Mouse (Mus musculus) kidney, postnatal 25 days (tissue): ENCODE results near the gene Prkce.
A peak's percentile ranks its signal among the peaks of the same experiment; 100 is the strongest.

Experiments
- DNase-seq, 2 experiments: peaks; one replicate each; pipeline ENCODE4 v3.0.0; 2021; ENCODE audit warnings: mixed read lengths in 2 of 2

The Prkce gene

GRCm38 (mm10) chr17:86167320-86168230 is at the start of gene Prkce:
TSS of gene Prkce (plus strand) at chr17:86167785.
- peak; percentile 93 for DNase-seq

- DNase-seq, result no peak
These were observed 44.4 kb upstream of the Prkce start for GRCm38 (mm10) chr17:86123146-86123545.

DNA sequence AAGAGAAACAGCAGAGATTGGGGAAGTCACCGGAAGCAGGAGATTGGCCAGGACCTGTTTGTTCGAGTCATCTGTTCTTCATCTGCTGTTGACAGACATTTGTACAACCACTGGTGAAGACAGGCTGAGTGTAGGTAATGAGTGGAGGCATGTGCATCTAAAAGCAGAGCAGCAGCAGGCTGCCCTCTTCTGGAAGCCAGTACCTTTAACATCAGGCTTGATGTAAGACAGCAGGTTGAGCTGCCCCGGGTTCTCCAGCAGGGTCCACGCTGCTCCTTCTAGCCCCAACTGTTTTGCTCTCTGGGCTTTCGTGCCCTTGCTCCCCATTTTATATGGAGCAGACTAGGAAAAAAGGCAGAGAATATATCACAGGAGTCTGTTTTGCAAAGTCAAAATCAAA is 41.7 kb upstream of the Prkce start:
- no peak for DNase-seq

- no peak for DNase-seq
These were observed 39.4 kb upstream of the Prkce start for GRCm38 (mm10) chr17:86128198-86128597.

- peak; percentile 35 to 47 for DNase-seq
These were observed 35.1 kb upstream of the Prkce start for GRCm38 (mm10) chr17:86132534-86132933.

DNA sequence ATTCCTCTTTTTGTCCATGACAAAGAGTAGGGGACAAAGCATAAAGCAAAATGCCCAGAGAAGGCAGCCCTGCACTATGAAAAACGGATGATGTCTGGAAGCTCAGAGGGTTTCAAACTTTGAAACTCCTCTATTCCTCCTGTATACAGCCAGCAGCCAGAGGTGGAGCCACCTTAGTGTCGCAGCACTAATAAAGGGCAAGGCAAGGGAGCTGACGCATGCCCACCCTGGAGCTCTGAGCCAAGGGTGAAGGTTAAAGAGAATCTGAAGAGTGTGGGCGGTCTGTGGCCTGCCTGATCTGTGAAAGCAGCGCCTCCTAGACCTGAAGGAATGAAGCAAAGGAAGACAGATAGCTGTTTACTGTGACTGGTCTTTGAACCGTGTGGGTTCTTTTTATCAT is 33.1 kb upstream of the Prkce start:
- no peak for DNase-seq

DNA sequence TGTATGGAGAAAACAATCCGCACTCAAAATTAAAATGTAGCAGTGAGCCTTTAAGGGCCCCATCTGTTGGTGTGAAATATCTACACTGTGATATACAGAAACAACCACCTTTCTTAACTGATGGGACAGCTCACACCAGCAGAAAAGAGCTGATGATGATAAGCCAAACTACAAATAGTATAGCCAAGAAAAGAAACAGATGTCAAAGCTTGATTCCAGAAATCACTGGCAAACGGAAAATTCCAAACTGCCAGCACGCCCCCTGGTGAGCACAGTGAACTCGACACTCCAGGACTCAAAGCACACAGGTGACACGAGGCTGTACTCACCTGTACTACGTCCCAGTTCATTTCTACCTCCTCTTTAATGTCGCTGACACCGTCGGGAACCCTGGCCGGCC is 31.8 kb upstream of the Prkce start:
- no peak for DNase-seq

DNA sequence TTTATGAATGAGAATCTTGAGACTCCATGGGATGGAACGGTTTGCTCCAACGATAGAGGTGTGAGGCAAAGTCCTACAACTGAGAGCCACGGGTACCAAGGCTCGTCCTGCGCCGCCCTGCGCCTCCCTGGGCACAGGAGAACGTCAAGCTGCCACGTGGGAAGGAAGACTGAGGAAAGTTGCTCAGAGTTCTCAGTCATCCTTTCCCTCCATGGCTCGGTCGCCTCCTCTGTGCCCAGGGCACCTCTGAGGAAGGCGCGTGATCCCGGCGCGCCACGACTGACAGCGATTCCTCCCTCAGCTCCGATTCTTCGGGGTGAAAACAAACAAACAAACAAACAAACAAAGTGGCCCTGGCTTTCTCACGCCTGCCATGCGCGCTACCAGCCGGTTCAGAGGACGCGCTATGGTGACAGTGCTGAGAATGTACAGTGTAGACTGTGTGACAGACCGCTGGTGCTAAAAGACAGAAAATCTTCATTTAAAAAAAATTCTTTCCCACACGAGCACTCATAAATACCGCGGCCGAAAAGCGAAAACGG is 23.0 kb upstream of the Prkce start:
- peak; percentile 13 to 58 for DNase-seq

DNA sequence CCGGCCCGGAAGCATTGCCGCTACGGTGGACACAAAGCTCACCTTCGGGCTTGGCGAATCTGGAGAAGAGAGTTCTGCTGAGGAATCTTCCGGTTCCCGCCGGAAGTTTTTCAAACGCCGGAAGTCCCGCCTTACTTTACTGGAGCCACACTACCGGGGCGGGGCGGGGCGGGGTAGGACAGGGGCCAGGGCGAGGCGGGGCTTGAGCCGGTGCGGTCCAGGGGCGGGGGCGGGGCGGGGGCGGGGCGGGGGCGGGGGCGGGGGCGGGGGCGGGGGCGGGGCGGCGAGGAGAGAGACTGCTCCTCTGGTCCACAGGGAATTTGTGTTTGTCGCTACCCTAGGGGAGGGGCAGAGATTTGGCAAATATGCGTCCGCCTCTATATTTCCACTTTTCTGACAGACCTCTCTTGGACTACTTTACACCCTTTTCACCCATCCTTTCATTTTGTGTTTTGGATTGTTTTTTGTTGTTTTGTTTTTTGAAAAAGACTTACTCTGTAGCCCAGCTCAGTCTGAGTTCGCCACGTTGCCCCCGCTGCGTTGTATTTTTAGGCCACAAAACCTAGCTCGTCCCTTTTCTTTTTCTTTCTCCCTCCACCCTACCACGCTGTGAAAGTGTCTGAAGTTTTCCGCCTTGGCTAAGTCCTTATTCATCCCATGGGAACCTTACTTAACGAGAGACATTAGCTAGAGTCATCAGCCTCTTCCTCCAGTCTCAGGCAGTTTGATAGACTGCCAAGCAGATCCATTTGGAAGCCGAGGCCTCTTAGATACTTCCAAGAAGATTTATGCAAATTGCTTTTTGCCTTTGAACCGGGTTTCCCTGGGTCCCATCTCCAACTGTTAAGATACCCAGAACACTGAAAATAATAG is 22.3 kb upstream of the Prkce start, which contains the start of gene Srbd1:
Gene Srbd1 (minus strand): TSS at position 97 of the 873 bp plus-strand sequence.
- DNase-seq, result peak; percentile 96 to 98

- no peak for DNase-seq
These were observed 17.9 kb upstream of the Prkce start for GRCm38 (mm10) chr17:86149726-86150125.

DNA sequence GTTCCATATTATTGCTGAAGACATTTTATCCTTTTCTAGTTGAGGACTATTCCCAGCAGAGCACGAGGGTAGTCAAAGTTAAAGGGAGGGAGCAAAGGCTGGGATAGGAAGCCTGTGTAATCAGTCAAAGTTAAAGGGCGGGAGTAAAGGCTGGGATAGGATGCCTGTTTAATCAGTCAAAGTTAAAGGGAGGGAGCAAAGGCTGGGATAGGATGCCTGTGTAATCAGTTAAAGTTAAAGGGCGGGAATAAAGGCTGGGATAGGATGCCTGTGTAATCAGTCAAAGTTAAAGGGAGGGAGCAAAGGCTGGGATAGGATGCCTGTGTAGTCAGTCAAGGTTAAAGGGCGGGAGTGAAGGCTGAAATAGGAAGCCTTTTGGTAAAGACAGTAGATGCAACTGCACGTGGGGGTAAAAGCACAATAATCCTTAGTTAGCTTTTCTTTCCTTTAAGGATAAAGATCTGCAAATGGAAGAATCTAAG is 16.7 kb upstream of the Prkce start:
- DNase-seq, result peak; percentile 81 to 82

- no peak for DNase-seq
These were observed 10.6 kb upstream of the Prkce start for GRCm38 (mm10) chr17:86156999-86157398.

DNA sequence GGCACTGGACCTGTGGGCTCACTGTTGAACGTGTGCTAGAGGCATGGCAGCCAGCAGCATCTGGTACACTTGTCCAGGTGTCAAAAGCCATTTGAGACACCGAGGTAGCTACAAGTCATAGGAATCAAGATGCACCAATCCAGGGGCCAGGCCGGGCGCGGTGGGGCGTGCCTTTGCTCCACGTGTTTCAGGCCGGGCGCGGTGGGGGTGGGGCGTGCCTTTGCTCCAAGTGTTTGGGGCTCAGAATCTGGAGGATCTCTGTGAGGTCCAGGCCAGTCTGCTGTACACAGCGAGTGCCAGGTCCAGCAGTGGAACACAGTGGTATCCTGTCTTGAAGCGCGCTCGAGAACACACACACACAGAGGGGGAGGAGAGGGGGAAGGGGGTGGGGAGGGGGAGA is 4.9 kb upstream of the Prkce start:
- DNase-seq, result no peak

- no peak for DNase-seq
These were observed 3.2 kb upstream of the Prkce start for GRCm38 (mm10) chr17:86164416-86164815.

DNA sequence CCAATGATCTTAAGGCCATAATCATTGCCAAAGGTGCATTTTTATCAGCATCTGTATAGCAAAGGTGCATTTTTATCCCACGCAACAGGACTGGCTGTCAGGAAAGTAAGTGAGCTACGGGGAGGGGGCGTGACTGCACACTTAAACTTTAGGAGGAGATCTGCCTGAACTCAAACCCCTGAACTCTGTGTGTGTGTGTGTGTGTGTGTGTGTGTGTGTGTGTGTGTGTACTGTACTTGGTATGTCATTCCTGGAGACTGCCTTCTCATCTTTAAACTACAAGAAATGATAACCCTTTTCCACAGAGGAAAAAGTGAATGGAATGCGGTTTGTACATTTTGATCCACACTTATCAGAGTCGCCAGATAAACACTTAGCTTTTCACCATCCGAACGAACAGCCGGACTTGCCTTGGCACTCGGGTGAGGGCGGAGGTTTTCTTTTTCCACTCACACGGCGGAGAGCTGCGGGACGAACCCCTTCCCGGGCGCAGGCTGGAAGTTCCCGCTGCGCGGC is 1.5 kb upstream of the Prkce start:
- DNase-seq, result peak in 1 of 2 experiments; percentile 18

DNA sequence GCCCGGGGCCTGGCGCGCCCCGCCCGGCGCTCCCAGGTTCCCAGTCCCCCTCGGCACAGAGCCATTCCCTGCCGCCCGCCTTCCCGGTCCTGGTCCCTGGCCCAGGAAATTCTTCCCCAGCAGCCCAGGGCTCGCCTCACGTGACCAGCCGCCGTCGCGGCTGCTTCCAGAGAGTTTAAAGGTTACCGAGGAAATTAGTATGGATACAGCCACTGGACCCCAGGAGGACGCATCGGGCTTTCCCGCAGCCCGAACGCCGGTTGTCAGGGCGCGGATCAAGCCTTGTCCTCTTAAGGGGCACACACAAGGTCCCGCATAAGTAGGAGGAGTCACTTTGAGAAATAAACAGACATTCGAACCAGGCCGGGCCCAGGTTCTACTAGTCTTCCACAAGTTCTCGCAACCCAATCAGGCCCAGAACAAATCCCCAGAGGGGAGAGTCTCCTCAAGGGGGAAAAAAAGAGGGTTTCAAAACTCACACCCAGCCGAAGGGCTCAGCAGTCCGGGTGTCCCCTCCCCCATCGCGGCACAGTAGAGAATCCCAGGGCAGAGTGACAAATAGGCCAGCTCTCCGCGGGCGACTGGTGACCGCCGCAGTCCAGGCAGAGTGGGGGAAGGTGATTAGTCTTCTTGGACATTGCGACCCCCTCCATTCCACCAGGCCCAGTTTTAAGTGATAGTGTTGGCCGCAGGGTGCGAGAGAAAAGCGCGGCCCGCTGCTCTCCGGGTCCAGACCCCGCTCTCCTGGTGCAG is 842 bp upstream of the Prkce start:
- DNase-seq, result peak; percentile 95 to 97

DNA sequence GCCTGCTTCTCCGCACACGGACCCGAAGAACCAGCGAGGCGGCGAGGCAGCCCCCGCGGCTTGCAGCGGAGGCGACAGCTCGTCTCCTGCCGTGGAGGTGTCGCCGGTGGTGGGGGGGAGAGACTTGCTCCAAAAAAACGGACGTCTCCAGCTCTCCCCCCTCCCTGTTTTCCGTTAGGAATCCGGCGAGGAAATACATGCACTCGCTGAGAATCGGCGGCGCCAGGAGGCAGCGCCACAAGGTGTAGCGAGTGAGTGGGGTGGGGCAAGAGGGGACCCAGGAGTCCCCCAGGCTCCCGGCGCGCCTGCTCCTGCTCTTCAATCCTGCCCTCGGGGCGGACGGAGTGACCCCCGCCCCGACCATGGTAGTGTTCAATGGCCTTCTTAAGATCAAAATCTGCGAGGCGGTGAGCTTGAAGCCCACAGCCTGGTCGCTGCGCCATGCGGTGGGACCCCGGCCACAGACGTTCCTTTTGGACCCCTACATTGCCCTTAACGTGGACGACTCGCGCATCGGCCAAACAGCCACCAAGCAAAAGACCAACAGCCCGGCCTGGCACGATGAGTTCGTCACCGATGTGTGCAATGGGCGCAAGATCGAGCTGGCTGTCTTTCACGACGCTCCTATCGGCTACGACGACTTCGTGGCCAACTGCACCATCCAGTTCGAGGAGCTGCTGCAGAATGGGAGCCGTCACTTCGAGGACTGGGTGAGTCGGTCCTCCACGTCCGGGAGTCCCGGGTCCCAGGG is 821 bp downstream of the Prkce start:
- peak; percentile 49 to 70 for DNase-seq

GRCm38 (mm10) chr17:86169092-86169491 is 1.5 kb downstream of the Prkce start:
- DNase-seq, result no peak

DNA sequence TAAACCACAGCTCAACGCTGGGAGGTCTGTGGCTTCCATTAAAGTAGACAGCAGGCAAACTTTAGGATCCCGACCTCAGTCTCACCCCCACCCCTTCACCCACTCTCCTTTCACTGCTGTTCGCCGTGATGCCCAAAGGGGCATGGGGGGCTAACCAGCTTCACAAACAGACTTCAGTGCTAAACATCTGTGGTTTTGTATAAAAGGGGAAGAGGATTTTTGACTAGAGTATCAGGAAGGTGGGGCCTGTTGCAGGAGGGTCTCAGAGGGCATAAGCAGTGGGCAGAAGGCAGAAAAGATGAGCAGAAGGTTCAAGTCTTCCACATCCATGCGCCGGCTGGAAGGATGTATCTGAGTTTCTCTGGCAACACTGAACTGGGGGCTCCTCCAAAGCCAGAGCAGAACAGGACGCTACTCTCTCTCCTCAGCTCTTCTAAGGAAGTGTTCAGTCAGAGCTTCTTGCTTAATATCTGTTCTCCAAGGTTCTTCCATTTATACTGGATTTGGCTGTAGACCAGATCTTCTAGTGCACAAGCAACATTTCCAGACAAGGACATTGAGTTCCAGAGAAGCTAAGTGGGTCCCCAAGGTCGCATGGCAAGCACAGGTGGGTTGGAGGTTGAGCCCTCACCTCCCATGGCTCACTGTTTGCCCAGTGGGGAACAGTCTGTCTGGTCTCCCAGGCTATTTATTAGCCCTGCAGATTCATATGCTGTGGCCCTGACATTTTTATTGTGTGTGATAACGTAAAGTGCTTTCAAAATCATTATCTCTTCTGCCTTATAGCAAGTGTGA is 2.8 kb downstream of the Prkce start:
- DNase-seq, result no peak

- no peak for DNase-seq
These were observed 7.9 kb downstream of the Prkce start for GRCm38 (mm10) chr17:86175516-86175915.
